Mouse (Mus musculus): Measurements from ENCODE around the gene Entpd3.

- no peak for TF ChIP-seq POLR2A (IDR thresholded peaks at IDR 0.05; ENCODE audit: control insufficient read depth, low read depth, low read length)
- no peak for TF ChIP-seq CTCF (IDR thresholded peaks at IDR 0.05; ENCODE audit: control insufficient read depth, insufficient read depth, insufficient replicate concordance, low read depth, low read length)
Measured at GRCm38 (mm10) chr9:120511781-120512180, 27.8 kb upstream of the Entpd3 start.
